Mouse (Mus musculus) kidney, adult 2 months (tissue): ENCODE measurements around the gene Fam133b.

Experiments used
- CTCF ChIP-seq: fragments of 200-500 bp; conservative IDR thresholded peaks from 2 replicates; pipeline ENCODE4 v1.5.1; 2011; ENCODE audit warnings: low read depth, mild to moderate bottlenecking, control low read depth, low read length, moderate library complexity, mixed read lengths; ENCODE audit not compliant: insufficient read depth, insufficient read length
- POLR2A ChIP-seq: fragments of 200-500 bp; IDR thresholded peaks from one replicate; pipeline ENCODE4 v1.6.1; 2011; ENCODE audit warnings: low read depth, low read length, control low read depth

GRCm38 (mm10) chr5:3515477-3515876, 28.2 kb upstream of the Fam133b start:
- TF ChIP-seq CTCF (no peak), POLR2A (no peak)
